Mouse (Mus musculus) intestine, postnatal 0 days (tissue): ENCODE data around the gene Marco. TPM values are rescaled to one million over a fixed set of nuclear protein-coding genes. Genes with fewer than 3 reads are reported as not detected.

Experiments used
- ATAC-seq: fragments of 200-750 bp; cut with Nextera tagmentation; 2 replicates; pipeline ENCODE4 v1.8.0; 2017; ENCODE audit warnings: mild to moderate bottlenecking, moderate TSS enrichment, moderate library complexity
- H3K27ac ChIP-seq: fragments of 300-500 bp; sonication (generic); 2 replicates; pipeline ENCODE4 v1.5.1; 2014; ENCODE audit warnings: mild to moderate bottlenecking, low read depth, low read length, moderate library complexity
- H3K27me3 ChIP-seq: fragments of 300-500 bp; sonication (generic); replicated peaks from 2 replicates; pipeline ENCODE4 v1.6.1; 2014; ENCODE audit warnings: low read length, mixed read lengths; ENCODE audit not compliant: control insufficient read depth, insufficient read depth
- H3K36me3 ChIP-seq: fragments of 300-500 bp; sonication (generic); 2 replicates; pipeline ENCODE4 v1.6.1; 2014; ENCODE audit warnings: mild to moderate bottlenecking, moderate library complexity; ENCODE audit not compliant: control insufficient read depth, insufficient read depth
- H3K4me1 ChIP-seq: fragments of 300-500 bp; sonication (generic); replicated peaks from 2 replicates; pipeline ENCODE4 v1.6.1; 2014; ENCODE audit warnings: antibody characterized with exemption, low read length, mixed read lengths; ENCODE audit not compliant: control insufficient read depth, insufficient read depth
- H3K4me2 ChIP-seq: fragments of 300-500 bp; sonication (generic); replicated peaks from 2 replicates; pipeline ENCODE4 v1.6.1; 2014; ENCODE audit warnings: low read depth, mild to moderate bottlenecking, moderate library complexity
- H3K4me3 ChIP-seq: fragments of 300-500 bp; sonication (generic); 2 replicates; pipeline ENCODE4 v1.5.1; 2014; ENCODE audit warnings: low read depth, low read length
- H3K9ac ChIP-seq: fragments of 300-500 bp; sonication (generic); 2 replicates; pipeline ENCODE4 v1.6.1; 2014; ENCODE audit warnings: mild to moderate bottlenecking, low read depth, low read length
- H3K9me3 ChIP-seq: fragments of 300-500 bp; sonication (generic); 2 replicates; pipeline ENCODE4 v1.6.1; 2016; ENCODE audit warnings: mixed run types; ENCODE audit not compliant: control insufficient read depth
- CTCF ChIP-seq: sonication (generic); IDR thresholded peaks from 2 replicates; pipeline ENCODE4 v1.5.1; 2016; ENCODE audit warnings: low read depth, mild to moderate bottlenecking, control low read depth, antibody characterized with exemption, moderate library complexity
- whole genome bisulfite sequencing: fragments of 180-500 bp; shearing (Covaris S2); extraction: QIAGEN DNeasy Blood & Tissue Kit; methylation state at CpG from one replicate; pipeline ENCODE4 v1.1.7; 2014; 5-methylcytosine and 5-hydroxymethylcytosine counted together
- polyA plus RNA-seq: library from polyadenylated mRNA; unstranded; fragments of >200 nt; fragmentation: Nextera tagmentation; extraction: Ambion mirVana; gene quantifications from 2 replicates; pipeline ENCODE4 v1.2.1, GENCODE M21; 2015

Marco gene
- polyA plus RNA-seq, 1 experiment from 2014 or later: 0.26 TPM

GRCm38 (mm10) chr1:120451486-120452270, 53.1 kb downstream of the Marco start:
- Histone ChIP-seq H3K36me3 (no peaks in the 10 kb centered on the region), H3K27ac (no peak overlapping the region), H3K9ac (no peak overlapping the region), H3K27me3 (no peaks in the 10 kb centered on the region), H3K9me3 (no peaks in the 10 kb centered on the region), H3K4me2 (no peak overlapping the region), H3K4me1 (no peaks in the 10 kb centered on the region), H3K4me3 (no peak overlapping the region)
- TF ChIP-seq CTCF: no peak
- ATAC-seq: no peak
- 70% methylated on average over 9 of the region's 9 CpGs for WGBS

DNA sequence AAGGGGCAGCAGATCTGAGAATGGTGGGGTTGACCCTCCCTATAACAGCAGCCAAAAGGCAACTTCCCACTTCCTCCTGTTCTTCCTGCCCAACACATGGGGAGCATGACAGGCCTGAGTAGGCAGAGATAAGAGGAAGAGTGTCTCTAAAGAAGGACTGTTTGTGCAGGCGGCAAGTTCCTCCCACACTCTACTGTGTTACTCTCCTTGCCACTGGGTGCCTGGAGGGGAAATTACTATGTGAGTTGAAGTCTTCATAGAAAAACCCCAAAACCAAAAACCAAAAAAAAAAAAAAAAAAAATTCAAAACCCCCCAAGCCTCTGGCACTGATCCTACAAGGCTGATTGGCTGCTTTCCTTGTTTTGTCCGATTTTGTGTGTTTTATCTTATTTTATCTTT, 55.2 kb downstream of the Marco start:
- no peak for ATAC-seq
- Histone ChIP-seq H3K27ac (no peak overlapping the region), H3K36me3 (no peaks in the 10 kb centered on the region), H3K9ac (no peak overlapping the region), H3K27me3 (no peaks in the 10 kb centered on the region), H3K4me2 (no peak overlapping the region), H3K4me3 (no peak overlapping the region), H3K9me3 (no peaks in the 10 kb centered on the region), H3K4me1 (no peaks in the 10 kb centered on the region)
- 62% methylated on average over 2 of the region's 2 CpGs for WGBS
- no peak for TF ChIP-seq CTCF

GRCm38 (mm10) chr1:120443228-120443639, 61.6 kb downstream of the Marco start:
- ATAC-seq: no peak
- H3K9ac ChIP-seq: no peak overlapping the region
- no peak overlapping the region for H3K4me3 ChIP-seq
- H3K9me3 ChIP-seq: no peaks in the 10 kb centered on the region
- 69% methylated on average over 3 of the region's 3 CpGs for WGBS
- H3K36me3 ChIP-seq: no peaks in the 10 kb centered on the region
- H3K4me2 ChIP-seq: no peak overlapping the region
- no peak for TF ChIP-seq CTCF
- no peak overlapping the region for H3K27ac ChIP-seq
- no peaks in the 10 kb centered on the region for H3K4me1 ChIP-seq
- no peaks in the 10 kb centered on the region for H3K27me3 ChIP-seq

DNA sequence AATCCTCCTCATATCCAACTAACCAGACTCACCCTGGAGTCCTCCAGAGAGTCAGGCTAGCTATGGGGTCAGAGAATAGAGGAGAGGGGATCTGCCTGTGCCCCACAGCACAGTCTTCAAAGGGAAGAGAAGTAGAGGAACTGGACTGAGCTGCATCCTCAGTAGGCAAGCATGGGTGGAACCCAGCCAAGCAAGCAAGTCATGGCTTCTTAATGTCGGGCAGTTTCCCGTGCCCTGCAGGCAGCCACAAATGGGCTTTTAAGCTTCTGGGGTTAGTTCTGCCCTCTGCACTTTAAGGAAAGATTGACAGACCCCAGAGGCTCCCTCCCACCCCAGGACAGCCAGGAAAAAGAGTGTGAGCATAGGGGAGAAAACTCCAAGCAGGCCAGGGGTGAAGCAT, 63.2 kb downstream of the Marco start:
- H3K27me3 ChIP-seq: no peaks in the 10 kb centered on the region
- no peaks in the 10 kb centered on the region for H3K36me3 ChIP-seq
- no peak for TF ChIP-seq CTCF
- no peaks in the 10 kb centered on the region for H3K4me1 ChIP-seq
- WGBS: 69% methylated on average over 2 of the region's 2 CpGs
- H3K27ac ChIP-seq: no peak overlapping the region
- no peak overlapping the region for H3K4me2 ChIP-seq
- no peaks in the 10 kb centered on the region for H3K9me3 ChIP-seq
- H3K9ac ChIP-seq: no peak overlapping the region
- ATAC-seq: no peak
- H3K4me3 ChIP-seq: no peak overlapping the region

GRCm38 (mm10) chr1:120435591-120435990, 69.2 kb downstream of the Marco start:
- Histone ChIP-seq H3K4me2 (no peak overlapping the region), H3K9me3 (no peaks in the 10 kb centered on the region), H3K27ac (no peak overlapping the region), H3K4me1 (no peaks in the 10 kb centered on the region), H3K4me3 (no peak overlapping the region), H3K9ac (no peak overlapping the region), H3K36me3 (no peaks in the 10 kb centered on the region), H3K27me3 (no peaks in the 10 kb centered on the region)
- no peak for TF ChIP-seq CTCF
- no peak for ATAC-seq
- 90% methylated on average over 5 of the region's 5 CpGs for WGBS

DNA sequence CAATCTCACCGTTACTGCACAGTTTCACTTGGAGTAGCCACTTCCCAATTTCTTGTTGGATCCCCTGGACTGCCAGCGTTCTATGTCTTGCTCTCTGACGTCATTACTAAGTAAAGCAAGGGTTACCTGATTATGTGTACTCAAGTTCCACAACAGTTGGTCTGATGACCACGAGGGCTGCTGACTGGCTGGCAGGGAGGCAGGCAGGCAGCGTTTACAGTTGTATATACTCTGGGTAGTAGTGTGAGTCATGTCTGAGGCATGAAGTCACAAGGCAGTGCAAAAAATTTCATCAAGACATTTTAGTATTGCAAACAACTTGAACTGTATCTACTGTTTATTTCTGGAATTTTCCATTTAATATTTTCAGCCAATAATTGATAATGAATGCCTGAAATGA, 74.7 kb downstream of the Marco start:
- no peak for ATAC-seq
- TF ChIP-seq CTCF: no peak
- Histone ChIP-seq H3K4me2 (no peak overlapping the region), H3K36me3 (no peaks in the 10 kb centered on the region), H3K27ac (no peak overlapping the region), H3K27me3 (no peaks in the 10 kb centered on the region), H3K9me3 (no peaks in the 10 kb centered on the region), H3K4me1 (no peaks in the 10 kb centered on the region), H3K4me3 (no peak overlapping the region), H3K9ac (no peak overlapping the region)
- WGBS: 51% methylated on average over 5 of the region's 5 CpGs

- no peak for ATAC-seq
- TF ChIP-seq CTCF: no peak
- H3K36me3 ChIP-seq: no peaks in the 10 kb centered on the region
- 44% methylated on average over 8 of the region's 8 CpGs for whole genome bisulfite sequencing
- H3K27ac ChIP-seq: no peak overlapping the region
- H3K4me3 ChIP-seq: no peak overlapping the region
- H3K27me3 ChIP-seq: no peaks in the 10 kb centered on the region
- H3K4me2 ChIP-seq: no peak overlapping the region
- H3K9ac ChIP-seq: no peak overlapping the region
- H3K4me1 ChIP-seq: no peaks in the 10 kb centered on the region
- H3K9me3 ChIP-seq: no peaks in the 10 kb centered on the region
Observed at GRCm38 (mm10) chr1:120425587-120425986, 79.2 kb downstream of the Marco start.

Other genes starting within 250 kb of the Marco start
- gene Steap3, start 232.3 kb downstream of the Marco start, polyA plus RNA-seq: 1.0 and 1.1 TPM in 2 replicates
- not detected in 2 replicates for gene C1ql2, start 164.4 kb downstream of the Marco start, polyA plus RNA-seq
- gene En1, start 97.4 kb upstream of the Marco start, polyA plus RNA-seq: not detected in 2 replicates